Mouse (Mus musculus) adrenal gland, postnatal 4 days (tissue): Measurements from ENCODE around the gene Sarm1. TPM values are rescaled to one million over a fixed set of nuclear protein-coding genes. Genes with fewer than 3 reads are reported as not detected.

ENCODE experiments used
- DNase-seq, 2 experiments: peaks; one replicate each; pipeline ENCODE4 v3.0.0; 2021 to 2022; ENCODE audit warnings: low spot score in 2 of 2, mixed read lengths in 2 of 2
- total RNA-seq, 2 experiments: library from RNA; stranded (reverse); gene quantifications; 2 replicates each; pipeline ENCODE4 v1.2.3; 2021

The Sarm1 gene
- total RNA-seq, 2 experiments from 2014 or later = 7.7 to 10.2 TPM

DNA sequence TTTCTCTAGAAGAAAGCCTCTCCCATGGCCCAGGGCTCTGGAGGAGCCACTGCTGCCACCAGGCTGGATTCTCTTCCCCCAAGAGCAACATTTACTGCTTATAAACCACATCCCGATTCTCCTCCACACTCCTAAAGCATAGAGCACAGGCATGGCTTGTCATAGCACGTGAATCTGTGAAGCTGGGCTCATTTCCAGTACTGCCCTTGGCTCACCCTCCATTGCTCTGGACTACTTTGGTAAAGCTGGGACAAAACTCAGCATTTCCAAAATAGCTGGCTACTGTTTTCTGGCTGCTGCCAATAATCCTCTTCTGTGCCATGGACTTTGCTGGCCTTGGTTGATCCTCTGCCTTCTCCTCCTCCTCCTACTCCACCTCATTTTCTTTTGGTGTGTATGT, 73.2 kb downstream of the Sarm1 start:
- DNase-seq = no peak

Other genes starting within 250 kb of the Sarm1 start
- 100 to 1,000 TPM; 137 to 138 TPM for gene 2610507B11Rik, start 236.0 kb downstream of the Sarm1 start, total RNA-seq
- 1 to 10 TPM in 1 of 2 experiments, under 1 TPM in 1; 0.73 to 1.5 TPM for gene BC030499, start 206.9 kb downstream of the Sarm1 start, total RNA-seq
- gene Spag5, start 196.2 kb downstream of the Sarm1 start, total RNA-seq = 10 to 100 TPM; 28.8 to 31.5 TPM
- 10 to 100 TPM; 15.3 to 16.2 TPM for gene Aldoc, start 174.8 kb downstream of the Sarm1 start, total RNA-seq
- gene Pigs, start 169.3 kb downstream of the Sarm1 start, total RNA-seq = 10 to 100 TPM; 58.2 to 58.3 TPM
- gene Unc119, start 154.3 kb downstream of the Sarm1 start, total RNA-seq = 10 to 100 TPM; 55.7 to 67.1 TPM
- gene Foxn1, start 111.2 kb downstream of the Sarm1 start, total RNA-seq = under 1 TPM; 0.08 to 0.17 TPM
- 1 to 10 TPM in 1 of 2 experiments, under 1 TPM in 1; 0.11 to 1.8 TPM for gene Slc13a2, start 75.5 kb downstream of the Sarm1 start, total RNA-seq
- gene Slc46a1, start 32.1 kb downstream of the Sarm1 start, total RNA-seq = 10 to 100 TPM; 15.4 to 16.7 TPM
- 100 to 1,000 TPM in 1 of 2 experiments, 10 to 100 TPM in 1; 10.1 to 212 TPM for gene Vtn, start 1.3 kb upstream of the Sarm1 start, total RNA-seq
- not detected for gene Sebox, start 5.7 kb upstream of the Sarm1 start, total RNA-seq
- 10 to 100 TPM; 30.1 to 31.1 TPM for gene Tmem199, start 14.4 kb upstream of the Sarm1 start, total RNA-seq
- gene Poldip2, start 14.4 kb upstream of the Sarm1 start, total RNA-seq = 100 to 1,000 TPM; 153 to 166 TPM
- 10 to 100 TPM; 56.6 to 57.2 TPM for gene Tnfaip1, start 38.6 kb upstream of the Sarm1 start, total RNA-seq
- gene Ift20, start 38.6 kb upstream of the Sarm1 start, total RNA-seq = 10 to 100 TPM; 80.5 to 84.7 TPM
- 10 to 100 TPM; 47.1 to 60.4 TPM for gene Tmem97, start 53.0 kb upstream of the Sarm1 start, total RNA-seq
- gene Nlk, start 199.6 kb upstream of the Sarm1 start, total RNA-seq = 10 to 100 TPM; 43.9 to 44.0 TPM